Mouse (Mus musculus): ENCODE measurements at regions not wholly inside any gene's neighbourhood (a gene's known extent, or its start where the extent isn't known, plus 50 kb on each side); places are given as distances from the start of the nearest gene placed in this dataset.

- in situ Hi-C loops (cut with MseI, MboI) = no loop called here
Measured at GRCm38 (mm10) chr13:47974216-47974615, 286.8 kb upstream of the Id4 start.

GRCm38 (mm10) chr13:47974756-47975515 is 286.1 kb upstream of the Id4 start:
- in situ Hi-C loops (cut with MseI, MboI) = no loop called here

- in situ Hi-C loops (cut with MseI, MboI) = no loop called here
Measured at GRCm38 (mm10) chr13:47998495-47998894, 262.5 kb upstream of the Id4 start.

GRCm38 (mm10) chr13:47999399-47999798 is 261.6 kb upstream of the Id4 start:
- in situ Hi-C loops (cut with MseI, MboI) = no loop called here

GRCm38 (mm10) chr13:48003126-48003525 is 257.9 kb upstream of the Id4 start:
- in situ Hi-C loops (cut with MseI, MboI) = loop anchor here in 1 of 2 experiments (25.0 kb wide), 1 partner anchor 459 kb away; no protein-coding TSS in a partner anchor

GRCm38 (mm10) chr13:48013336-48013750 is 247.7 kb upstream of the Id4 start:
- in situ Hi-C loops (cut with MseI, MboI) = loop anchor here (10.0 to 25.0 kb wide), 2 partner anchors 449 to 451 kb away; no protein-coding TSS in a partner anchor

- in situ Hi-C loops (cut with MseI, MboI) = loop anchor here (10.0 to 25.0 kb wide), 2 partner anchors 447 to 450 kb away; no protein-coding TSS in a partner anchor
Measured at GRCm38 (mm10) chr13:48015296-48015695, 245.7 kb upstream of the Id4 start.

- in situ Hi-C loops (cut with MseI, MboI) = loop anchor here (10.0 to 25.0 kb wide), 2 partner anchors 446 to 449 kb away; no protein-coding TSS in a partner anchor
Measured at GRCm38 (mm10) chr13:48016051-48016450, 245.0 kb upstream of the Id4 start.

- in situ Hi-C loops (cut with MseI, MboI) = loop anchor here (10.0 to 25.0 kb wide), 2 partner anchors 446 to 448 kb away; no protein-coding TSS in a partner anchor
Measured at GRCm38 (mm10) chr13:48016606-48017005, 244.4 kb upstream of the Id4 start.

GRCm38 (mm10) chr13:48017649-48018048 is 243.4 kb upstream of the Id4 start:
- in situ Hi-C loops (cut with MseI, MboI) = loop anchor here (10.0 to 25.0 kb wide), 2 partner anchors 445 to 447 kb away; no protein-coding TSS in a partner anchor

GRCm38 (mm10) chr13:48018606-48019005 is 242.4 kb upstream of the Id4 start:
- in situ Hi-C loops (cut with MseI, MboI) = loop anchor here (10.0 to 25.0 kb wide), 2 partner anchors 444 to 446 kb away; no protein-coding TSS in a partner anchor

GRCm38 (mm10) chr13:48022958-48023615 is 237.9 kb upstream of the Id4 start:
- in situ Hi-C loops (cut with MseI, MboI) = loop anchor here in 1 of 2 experiments (25.0 kb wide), 1 partner anchor 439 kb away; no protein-coding TSS in a partner anchor

- in situ Hi-C loops (cut with MseI, MboI) = no loop called here
Measured at GRCm38 (mm10) chr13:48027775-48028489, 233.1 kb upstream of the Id4 start.

- in situ Hi-C loops (cut with MseI, MboI) = no loop called here
Measured at GRCm38 (mm10) chr13:48031491-48031890, 229.5 kb upstream of the Id4 start.

- in situ Hi-C loops (cut with MseI, MboI) = no loop called here
Measured at GRCm38 (mm10) chr13:48042172-48042571, 218.9 kb upstream of the Id4 start.

GRCm38 (mm10) chr13:48042572-48042971 is 218.5 kb upstream of the Id4 start:
- in situ Hi-C loops (cut with MseI, MboI) = no loop called here

GRCm38 (mm10) chr13:48046201-48046750 is 214.8 kb upstream of the Id4 start:
- in situ Hi-C loops (cut with MseI, MboI) = no loop called here

- in situ Hi-C loops (cut with MseI, MboI) = no loop called here
Measured at GRCm38 (mm10) chr13:48049796-48050195, 211.2 kb upstream of the Id4 start.

GRCm38 (mm10) chr13:48074630-48075029 is 186.4 kb upstream of the Id4 start:
- in situ Hi-C loops (cut with MseI, MboI) = no loop called here

GRCm38 (mm10) chr13:48075315-48075714 is 185.7 kb upstream of the Id4 start:
- in situ Hi-C loops (cut with MseI, MboI) = no loop called here

GRCm38 (mm10) chr13:48078214-48078613 is 182.8 kb upstream of the Id4 start:
- in situ Hi-C loops (cut with MseI, MboI) = no loop called here
